Mouse (Mus musculus) inflammation-experienced regulatory T-cells, adult 6 months (primary cell): ENCODE results near the gene Gkn1. TPM values are rescaled to one million over a fixed set of nuclear protein-coding genes. Genes with fewer than 3 reads are reported as not detected.

Source experiments
- ATAC-seq: one replicate; pipeline ENCODE4 v1.8.0; 2017
- polyA plus RNA-seq, 3 experiments: library from polyadenylated mRNA; unstranded; fragments of 100-300 nt; shearing (Covaris generic); gene quantifications; one replicate each; pipeline ENCODE4 v1.2.1; 2017

The Gkn1 gene
- polyA plus RNA-seq, 3 experiments from 2014 or later: not detected

GRCm38 (mm10) chr6:87323381-87323780 is 27.4 kb downstream of the Gkn1 start:
- ATAC-seq: no peak

- no peak for ATAC-seq
Measured at GRCm38 (mm10) chr6:87318651-87319050, 32.1 kb downstream of the Gkn1 start.

GRCm38 (mm10) chr6:87316966-87317365 is 33.8 kb downstream of the Gkn1 start:
- no peak for ATAC-seq

- no peak for ATAC-seq
Measured at GRCm38 (mm10) chr6:87312761-87313160, 38.0 kb downstream of the Gkn1 start.

DNA sequence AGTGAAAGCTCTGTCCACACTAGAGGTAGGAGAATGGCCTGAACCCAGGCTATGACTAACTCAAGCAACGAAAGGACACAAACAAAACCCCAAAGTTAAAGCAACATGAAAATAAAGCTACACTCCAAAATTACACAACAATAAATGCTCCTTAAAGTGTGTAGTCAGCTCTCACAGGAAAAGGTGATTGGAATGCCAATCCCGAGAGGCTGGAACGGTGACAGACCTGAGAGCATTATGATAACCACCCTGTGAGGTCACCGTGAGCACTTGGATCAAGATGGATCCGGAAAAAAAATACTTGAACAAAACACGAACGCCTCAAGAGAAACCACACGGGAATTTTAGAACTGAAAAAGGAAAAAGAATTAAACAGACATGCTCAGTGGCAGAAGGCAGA is 46.3 kb downstream of the Gkn1 start:
- no peak for ATAC-seq

DNA sequence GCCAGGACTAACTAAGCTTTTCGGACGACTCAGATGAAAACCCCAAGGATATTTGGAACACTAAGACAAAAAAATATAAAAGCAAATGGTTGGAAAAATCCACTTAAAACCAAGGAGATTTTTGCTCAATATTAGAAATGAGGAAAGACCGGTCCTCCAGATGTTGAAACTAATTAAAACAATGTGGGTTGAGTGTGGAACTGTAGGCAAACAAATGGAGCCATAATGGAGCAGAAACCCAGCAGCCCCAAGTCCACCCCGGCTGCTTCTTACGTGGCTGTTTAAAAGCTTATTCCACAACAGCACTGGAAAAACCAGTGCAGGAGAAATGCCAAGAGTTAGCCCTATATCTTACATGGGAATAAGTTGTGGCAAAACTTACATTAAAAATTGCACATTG is 48.0 kb downstream of the Gkn1 start:
- ATAC-seq: no peak

DNA sequence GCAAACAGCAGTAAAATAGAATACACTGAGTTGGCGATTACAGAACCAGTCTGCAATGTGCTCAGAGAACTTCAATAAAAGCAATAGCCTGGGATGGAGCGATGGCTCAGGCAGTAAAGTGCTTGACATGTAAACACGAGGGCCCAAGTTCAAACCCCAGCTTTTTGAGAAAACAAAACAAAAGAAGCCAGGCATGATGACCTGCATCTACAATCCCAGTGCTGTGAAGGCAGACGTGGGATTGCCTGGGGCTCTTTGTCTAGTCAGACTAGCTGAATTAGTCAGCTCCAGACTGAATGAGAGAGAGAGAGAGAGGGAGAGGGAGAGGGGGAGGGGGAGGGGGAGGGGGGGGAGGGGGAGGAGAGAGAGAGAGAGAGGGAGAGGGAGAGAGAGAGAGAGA is 48.8 kb downstream of the Gkn1 start:
- no peak for ATAC-seq

Other genes starting within 250 kb of the Gkn1 start
- gene D6Ertd527e, start 246.2 kb downstream of the Gkn1 start, polyA plus RNA-seq: under 1 TPM in 2 of 3 experiments, not detected in 1; 0.20 to 0.80 TPM
- under 1 TPM in 1 of 3 experiments, not detected in 2; 0.34 TPM for gene Antxr1, start 15.1 kb downstream of the Gkn1 start, polyA plus RNA-seq
- gene Gkn2, start 22.4 kb upstream of the Gkn1 start, polyA plus RNA-seq: not detected
- gene Gkn3, start 38.0 kb upstream of the Gkn1 start, polyA plus RNA-seq: not detected
- gene Bmp10, start 78.1 kb upstream of the Gkn1 start, polyA plus RNA-seq: not detected
- gene Arhgap25, start 182.3 kb upstream of the Gkn1 start, polyA plus RNA-seq: 100 to 1,000 TPM in 2 of 3 experiments, 10 to 100 TPM in 1; 77.8 to 111 (median 105) TPM
- not detected for gene Prokr1, start 239.8 kb upstream of the Gkn1 start, polyA plus RNA-seq